Mouse (Mus musculus): Measurements from ENCODE around the gene Pitpnm1. TPM values are rescaled to one million over a fixed set of nuclear protein-coding genes. Genes with fewer than 3 reads are reported as not detected.
"Not testable (repeated sequence)": the region's sequence is repeated elsewhere in the genome, so short reads cannot be mapped to it uniquely, and the experiment has no call there.

Pitpnm1 gene
- polyA plus RNA-seq, 1 experiment from 2014 or later, result 6.4 TPM

- Histone ChIP-seq H3K27ac (no peak overlapping the region), H3K9ac (no peak overlapping the region), H3K27me3 (no peaks in the 10 kb centered on the region), H3K4me1 (no peaks in the 10 kb centered on the region), H3K4me2 (no peak overlapping the region), H3K36me3 (no peaks in the 10 kb centered on the region), H3K4me3 (no peak overlapping the region), H3K9me3 (no peaks in the 10 kb centered on the region)
- no peak for ATAC-seq (ENCODE audit: insufficient number of reproducible peaks, insufficient read depth, low FRiP score, low TSS enrichment, low read depth)
- 93% methylated on average over 5 of the region's 5 CpGs for WGBS
Observed at GRCm38 (mm10) chr19:4058581-4058980, 41.2 kb upstream of the Pitpnm1 start.

GRCm38 (mm10) chr19:4059069-4059740 is 40.6 kb upstream of the Pitpnm1 start, which contains the start of gene Gstp3:
Gstp3 (minus strand) TSS chr19:4059569.
- WGBS, result 81% methylated on average over 15 of the region's 15 CpGs
- Histone ChIP-seq H3K9ac (no peak within 1 kb of the TSS), H3K4me3 (no peak within 1 kb of the TSS), H3K27me3 (no peaks in the 10 kb centered on the region), H3K27ac (no peak within 1 kb of the TSS), H3K4me1 (no peaks in the 10 kb centered on the region), H3K9me3 (no peaks in the 10 kb centered on the region), H3K36me3 (no peaks in the 10 kb centered on the region), H3K4me2 (no peak within 1 kb of the TSS)
- ATAC-seq (ENCODE audit: insufficient number of reproducible peaks, insufficient read depth, low FRiP score, low TSS enrichment, low read depth), result no peak

GRCm38 (mm10) chr19:4060044-4060898 is 39.5 kb upstream of the Pitpnm1 start:
- WGBS, result 88% methylated on average over 8 of the region's 8 CpGs
- not testable (repeated sequence) for H3K27me3 ChIP-seq; H3K4me2 ChIP-seq; H3K9me3 ChIP-seq; H3K4me1 ChIP-seq; H3K4me3 ChIP-seq; ATAC-seq (ENCODE audit: insufficient number of reproducible peaks, insufficient read depth, low FRiP score, low TSS enrichment, low read depth); H3K9ac ChIP-seq; H3K36me3 ChIP-seq; H3K27ac ChIP-seq

- Histone ChIP-seq H3K9ac (no peak overlapping the region), H3K4me2 (no peak overlapping the region), H3K27ac (no peak overlapping the region), H3K9me3 (no peaks in the 10 kb centered on the region), H3K4me1 (no peaks in the 10 kb centered on the region), H3K4me3 (no peak overlapping the region), H3K36me3 (no peaks in the 10 kb centered on the region), H3K27me3 (no peaks in the 10 kb centered on the region)
- WGBS, result 87% methylated on average over 6 of the region's 6 CpGs
- no peak for ATAC-seq (ENCODE audit: insufficient number of reproducible peaks, insufficient read depth, low FRiP score, low TSS enrichment, low read depth)
Observed at GRCm38 (mm10) chr19:4060899-4061465, 38.8 kb upstream of the Pitpnm1 start.

GRCm38 (mm10) chr19:4063357-4063756 is 36.4 kb upstream of the Pitpnm1 start:
- not testable (repeated sequence) for H3K27me3 ChIP-seq; H3K9ac ChIP-seq; ATAC-seq (ENCODE audit: insufficient number of reproducible peaks, insufficient read depth, low FRiP score, low TSS enrichment, low read depth); H3K4me2 ChIP-seq; H3K4me3 ChIP-seq; H3K4me1 ChIP-seq; H3K27ac ChIP-seq; H3K9me3 ChIP-seq; H3K36me3 ChIP-seq
- WGBS, result 70% methylated on average over 4 of the region's 4 CpGs

GRCm38 (mm10) chr19:4064501-4064900 is 35.3 kb upstream of the Pitpnm1 start:
- not testable (repeated sequence) for H3K9ac ChIP-seq; H3K27ac ChIP-seq; H3K9me3 ChIP-seq; H3K4me1 ChIP-seq; H3K4me2 ChIP-seq; H3K4me3 ChIP-seq; H3K27me3 ChIP-seq; H3K36me3 ChIP-seq; ATAC-seq (ENCODE audit: insufficient number of reproducible peaks, insufficient read depth, low FRiP score, low TSS enrichment, low read depth)
- WGBS, result 50% methylated on average over 7 of the region's 11 CpGs

GRCm38 (mm10) chr19:4066280-4066679 is 33.5 kb upstream of the Pitpnm1 start:
- Histone ChIP-seq H3K27me3 (no peaks in the 10 kb centered on the region; the same call in 1 of the 2 replicates), H3K36me3 (no peaks in the 10 kb centered on the region), H3K4me1 (no peaks in the 10 kb centered on the region), H3K4me3 (no peak overlapping the region), H3K9me3 (no peaks in the 10 kb centered on the region), H3K27ac (no peak overlapping the region), H3K4me2 (no peak overlapping the region), H3K9ac (no peak overlapping the region)
- ATAC-seq (ENCODE audit: insufficient number of reproducible peaks, insufficient read depth, low FRiP score, low TSS enrichment, low read depth), result no peak
- 81% methylated on average over 6 of the region's 6 CpGs for WGBS

GRCm38 (mm10) chr19:4066877-4067276 is 32.9 kb upstream of the Pitpnm1 start:
- ATAC-seq (ENCODE audit: insufficient number of reproducible peaks, insufficient read depth, low FRiP score, low TSS enrichment, low read depth), result no peak
- no peak overlapping the region for H3K27ac ChIP-seq
- no peaks in the 10 kb centered on the region; the same call in 1 of the 2 replicates for H3K27me3 ChIP-seq
- H3K4me3 ChIP-seq, result no peak overlapping the region
- H3K36me3 ChIP-seq, result no peaks in the 10 kb centered on the region
- H3K4me1 ChIP-seq, result no peaks in the 10 kb centered on the region
- H3K9me3 ChIP-seq, result no peaks in the 10 kb centered on the region
- H3K4me2 ChIP-seq, result no peak overlapping the region
- H3K9ac ChIP-seq, result no peak overlapping the region

GRCm38 (mm10) chr19:4068242-4068641 is 31.6 kb upstream of the Pitpnm1 start:
- H3K9ac ChIP-seq; H3K4me2 ChIP-seq; ATAC-seq (ENCODE audit: insufficient number of reproducible peaks, insufficient read depth, low FRiP score, low TSS enrichment, low read depth); H3K9me3 ChIP-seq; H3K36me3 ChIP-seq; H3K4me1 ChIP-seq; H3K4me3 ChIP-seq; H3K27ac ChIP-seq; H3K27me3 ChIP-seq: not testable (repeated sequence)
- WGBS, result 92% methylated on average over 2 of the region's 2 CpGs

- Histone ChIP-seq H3K36me3 (no peaks in the 10 kb centered on the region), H3K4me2 (no peak overlapping the region), H3K27me3 (no peaks in the 10 kb centered on the region; the same call in 1 of the 2 replicates), H3K4me1 (no peaks in the 10 kb centered on the region), H3K4me3 (no peak overlapping the region), H3K27ac (no peak overlapping the region), H3K9me3 (no peaks in the 10 kb centered on the region), H3K9ac (no peak overlapping the region)
- 56% methylated on average over 15 of the region's 15 CpGs for WGBS
- ATAC-seq (ENCODE audit: insufficient number of reproducible peaks, insufficient read depth, low FRiP score, low TSS enrichment, low read depth), result no peak
Observed at GRCm38 (mm10) chr19:4068717-4069410, 30.9 kb upstream of the Pitpnm1 start.

GRCm38 (mm10) chr19:4070311-4070710 is 29.5 kb upstream of the Pitpnm1 start:
- Histone ChIP-seq H3K9ac (no peak overlapping the region), H3K9me3 (no peaks in the 10 kb centered on the region), H3K4me1 (no peaks in the 10 kb centered on the region), H3K36me3 (no peaks in the 10 kb centered on the region), H3K27ac (no peak overlapping the region), H3K4me2 (no peak overlapping the region), H3K4me3 (no peak overlapping the region), H3K27me3 (no peaks in the 10 kb centered on the region; the same call in 1 of the 2 replicates)
- WGBS, result 70% methylated on average over 15 of the region's 15 CpGs
- ATAC-seq (ENCODE audit: insufficient number of reproducible peaks, insufficient read depth, low FRiP score, low TSS enrichment, low read depth), result no peak
